Mouse (Mus musculus): ENCODE data around the gene Srgap1.

- no peak for TF ChIP-seq CTCF (IDR thresholded peaks at IDR 0.05; ENCODE audit: extremely low read depth, insufficient read length, insufficient replicate concordance, low read depth, low read length)
- TF ChIP-seq POLR2A (IDR thresholded peaks at IDR 0.05; ENCODE audit: low read depth, low read length): no peak
These were observed 54.5 kb downstream of the Srgap1 start for GRCm38 (mm10) chr10:121992609-121993008.
